Mouse (Mus musculus): Measurements from ENCODE around the gene Znhit1. TPM values are rescaled to one million over a fixed set of nuclear protein-coding genes. Genes with fewer than 3 reads are reported as not detected.
A peak's percentile ranks its signal among the peaks of the same experiment; 100 is the strongest.

Gene Znhit1
- polyA plus RNA-seq, 1 experiment, result 101 TPM

DNA sequence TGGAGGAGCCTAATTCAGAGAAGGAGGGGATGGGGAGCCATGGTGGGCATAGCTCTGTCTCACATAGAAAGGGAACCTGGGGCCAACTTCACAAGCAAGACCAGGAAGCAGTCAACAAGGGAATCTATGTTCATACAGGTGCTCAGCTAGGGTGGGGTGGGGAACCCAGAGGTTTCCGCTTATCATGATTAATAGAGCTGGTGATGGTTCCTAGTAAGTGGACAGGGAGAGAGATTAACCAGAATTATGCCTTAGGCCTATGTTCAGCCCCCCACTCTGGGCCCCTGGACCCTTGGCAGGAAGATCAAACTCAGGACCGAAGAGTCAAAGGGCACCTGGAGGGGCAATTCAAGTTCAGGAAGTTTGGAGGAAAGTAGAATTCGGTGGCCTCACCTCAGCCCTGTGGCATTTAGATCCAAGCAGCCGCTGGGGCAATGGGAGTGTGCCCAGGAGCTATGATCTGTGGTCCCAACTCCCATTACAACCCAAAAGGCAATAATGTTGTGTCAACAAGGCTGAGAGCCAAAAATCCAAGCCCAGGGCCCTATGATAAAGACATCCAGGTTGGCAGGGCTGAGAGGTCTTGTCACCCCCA lies 20.9 kb downstream of the Znhit1 start:
- Histone ChIP-seq H3K4me3 (ENCODE audit: insufficient read depth, low read depth, low read length) (peak overlapping the region; percentile 46), H3K4me1 (ENCODE audit: control insufficient read depth, insufficient read depth, insufficient read length, low read length) (peaks cover 10% of the 10 kb centered on the region), H3K27ac (replicated peaks; ENCODE audit: low read depth, low read length) (peak overlapping the region; percentile 100)

DNA sequence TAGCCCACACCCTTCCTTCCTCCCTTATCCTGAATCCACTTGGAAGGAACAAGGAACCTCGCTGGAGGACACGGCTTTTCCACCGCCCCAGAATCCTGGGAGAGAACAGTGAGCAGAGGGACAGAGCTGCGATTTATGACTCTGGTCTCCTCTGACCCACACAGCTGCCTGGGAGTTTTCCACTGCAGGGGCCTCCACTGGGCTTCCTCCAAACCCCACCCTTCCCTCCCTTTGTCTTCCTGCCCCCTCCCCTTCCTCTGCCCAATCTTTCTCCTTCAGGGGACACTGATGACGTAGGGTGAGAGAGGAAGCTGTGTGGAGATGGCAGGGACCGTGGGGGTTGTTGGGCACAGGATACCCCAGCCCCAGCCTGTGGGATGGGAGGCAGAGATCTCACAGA lies 21.5 kb downstream of the Znhit1 start, which contains the start of gene Cldn15:
Gene Cldn15 (plus strand): TSS at position 286 of the 400 bp plus-strand sequence.
- Histone ChIP-seq H3K4me3 (ENCODE audit: insufficient read depth, low read depth, low read length) (peak within 1 kb of the TSS; percentile 46), H3K4me1 (ENCODE audit: control insufficient read depth, insufficient read depth, insufficient read length, low read length) (peaks cover 10% of the 10 kb centered on the region), H3K27ac (replicated peaks; ENCODE audit: low read depth, low read length) (peak within 1 kb of the TSS; percentile 100)

DNA sequence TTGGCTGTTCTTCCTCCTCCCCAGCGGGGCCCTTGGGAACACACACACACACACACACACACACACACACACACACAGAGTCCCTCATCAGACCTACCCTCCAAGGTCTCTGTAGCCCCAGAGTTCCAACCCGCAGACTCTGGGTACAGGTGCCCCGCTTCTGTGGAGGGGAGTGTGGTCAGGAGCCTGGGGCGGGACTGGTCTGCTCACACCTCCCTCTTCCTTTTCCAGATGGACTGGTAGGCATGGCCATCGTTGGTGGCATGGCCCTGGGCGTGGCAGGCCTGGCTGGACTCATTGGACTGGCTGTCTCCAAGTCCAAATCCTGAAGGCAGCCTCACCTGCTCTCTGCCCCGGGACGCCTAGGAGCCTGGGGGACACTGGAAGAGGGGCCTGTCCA lies 22.1 kb downstream of the Znhit1 start:
- Histone ChIP-seq H3K27ac (replicated peaks; ENCODE audit: low read depth, low read length) (peak overlapping the region; percentile 86), H3K4me3 (ENCODE audit: insufficient read depth, low read depth, low read length) (peak overlapping the region; percentile 23), H3K4me1 (ENCODE audit: control insufficient read depth, insufficient read depth, insufficient read length, low read length) (peaks cover 10% of the 10 kb centered on the region)

DNA sequence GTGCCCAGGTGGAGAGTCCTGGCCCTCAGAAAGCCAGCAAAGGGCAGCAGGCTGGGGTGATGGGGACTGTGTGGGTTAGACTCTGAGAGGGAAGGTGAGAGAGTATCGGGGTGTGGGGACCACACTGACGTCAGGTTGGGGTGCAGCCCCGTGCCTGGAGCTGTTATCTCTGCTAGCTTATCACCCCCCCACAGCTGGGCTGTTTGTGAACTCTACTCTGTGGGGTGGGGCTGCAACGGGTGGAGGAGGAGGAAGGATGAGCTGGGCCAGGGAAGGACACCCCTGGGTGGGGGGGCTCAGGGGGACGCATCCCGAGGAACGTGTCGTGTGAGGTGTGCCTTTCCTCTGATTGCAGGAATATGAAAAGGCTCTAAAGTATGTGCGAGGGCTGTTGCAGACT lies 22.6 kb downstream of the Znhit1 start:
- H3K4me1 ChIP-seq (ENCODE audit: control insufficient read depth, insufficient read depth, insufficient read length, low read length), result peaks cover 10% of the 10 kb centered on the region
- peak overlapping the region; percentile 86 for H3K27ac ChIP-seq (replicated peaks; ENCODE audit: low read depth, low read length)
- H3K4me3 ChIP-seq (ENCODE audit: insufficient read depth, low read depth, low read length), result 0 out of 2 replicates have a peak overlapping the region, but pooled peaks have one; percentile 23

DNA sequence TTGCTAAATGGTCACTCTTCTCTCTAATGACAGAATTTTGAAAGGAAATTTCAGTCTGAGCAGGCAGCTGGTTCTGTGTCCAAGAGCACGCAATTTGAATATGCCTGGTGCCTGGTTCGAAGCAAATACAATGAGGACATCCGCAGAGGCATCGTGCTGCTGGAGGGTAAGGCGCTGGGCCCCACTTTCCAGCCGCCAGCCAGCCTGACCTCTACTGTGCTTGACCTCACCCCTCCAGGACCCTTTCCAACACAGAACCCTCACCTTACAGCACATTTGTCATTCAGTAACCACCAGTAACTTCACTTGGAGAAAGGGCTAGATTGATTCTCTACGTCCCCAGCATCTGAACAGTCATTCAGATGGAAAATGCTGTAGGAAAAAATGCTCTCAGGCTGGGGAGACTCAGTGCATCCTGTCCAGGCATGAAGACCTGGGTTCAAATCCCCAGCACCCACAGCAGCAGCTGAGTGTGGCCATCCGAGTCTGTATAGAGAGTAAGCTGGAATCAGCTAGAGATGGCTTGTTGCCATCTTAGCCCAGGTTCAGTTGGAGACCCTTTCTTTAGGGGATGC lies 24.8 kb downstream of the Znhit1 start:
- Histone ChIP-seq H3K4me1 (ENCODE audit: control insufficient read depth, insufficient read depth, insufficient read length, low read length) (peaks cover 10% of the 10 kb centered on the region), H3K4me3 (ENCODE audit: insufficient read depth, low read depth, low read length) (no peak overlapping the region), H3K27ac (replicated peaks; ENCODE audit: low read depth, low read length) (no peak overlapping the region; the same call in 1 of the 2 replicates)

DNA sequence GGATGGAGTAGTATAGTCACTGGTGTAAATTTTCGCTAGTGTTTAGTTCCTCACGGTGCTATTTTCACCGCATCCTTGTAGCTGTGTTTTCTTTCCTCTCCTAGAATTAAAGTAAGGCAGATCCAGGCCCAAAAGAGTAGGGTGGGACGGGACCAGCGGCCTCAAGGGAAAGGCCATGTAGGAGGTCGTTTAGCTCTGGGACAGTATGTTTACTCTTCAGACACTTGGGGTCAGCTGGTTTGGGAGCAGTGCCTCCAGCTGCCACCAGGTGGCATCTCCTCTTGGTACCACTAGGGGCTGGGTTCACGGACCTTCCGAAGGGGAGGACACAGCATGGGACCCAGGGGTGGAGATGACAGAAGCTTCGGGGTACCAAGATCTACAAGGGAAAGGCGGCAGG lies 25.3 kb downstream of the Znhit1 start:
- Histone ChIP-seq H3K27ac (replicated peaks; ENCODE audit: low read depth, low read length) (peak overlapping the region; percentile 88), H3K4me1 (ENCODE audit: control insufficient read depth, insufficient read depth, insufficient read length, low read length) (peaks cover 10% of the 10 kb centered on the region), H3K4me3 (ENCODE audit: insufficient read depth, low read depth, low read length) (peak overlapping the region; percentile 89)

DNA sequence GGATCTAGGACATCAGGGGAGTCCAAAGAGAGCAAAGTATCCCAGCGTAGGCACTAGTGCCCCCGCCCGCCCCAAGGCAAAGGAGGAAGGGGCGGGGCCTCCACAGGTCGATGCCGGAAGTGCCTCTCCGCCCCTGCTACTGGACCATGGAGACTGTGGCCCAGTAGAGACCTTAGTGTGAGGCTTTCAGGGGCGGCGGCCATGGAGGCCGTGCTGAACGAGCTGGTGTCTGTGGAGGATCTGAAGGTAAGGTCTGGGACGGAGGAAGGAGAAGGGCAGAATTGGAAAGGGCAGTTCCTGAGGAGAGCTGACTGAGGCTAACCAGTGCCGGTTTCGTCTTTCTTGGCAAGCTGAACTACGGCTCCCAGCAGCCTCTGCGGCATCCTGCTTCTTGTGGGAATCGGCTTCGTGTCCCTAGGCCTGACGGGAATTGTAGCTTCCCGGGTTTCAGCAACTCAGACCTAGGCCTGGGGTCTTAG lies 25.8 kb downstream of the Znhit1 start:
- Histone ChIP-seq H3K27ac (replicated peaks; ENCODE audit: low read depth, low read length) (peak overlapping the region; percentile 98), H3K4me3 (ENCODE audit: insufficient read depth, low read depth, low read length) (peak overlapping the region; percentile 89), H3K4me1 (ENCODE audit: control insufficient read depth, insufficient read depth, insufficient read length, low read length) (peaks cover 6% of the 10 kb centered on the region)

DNA sequence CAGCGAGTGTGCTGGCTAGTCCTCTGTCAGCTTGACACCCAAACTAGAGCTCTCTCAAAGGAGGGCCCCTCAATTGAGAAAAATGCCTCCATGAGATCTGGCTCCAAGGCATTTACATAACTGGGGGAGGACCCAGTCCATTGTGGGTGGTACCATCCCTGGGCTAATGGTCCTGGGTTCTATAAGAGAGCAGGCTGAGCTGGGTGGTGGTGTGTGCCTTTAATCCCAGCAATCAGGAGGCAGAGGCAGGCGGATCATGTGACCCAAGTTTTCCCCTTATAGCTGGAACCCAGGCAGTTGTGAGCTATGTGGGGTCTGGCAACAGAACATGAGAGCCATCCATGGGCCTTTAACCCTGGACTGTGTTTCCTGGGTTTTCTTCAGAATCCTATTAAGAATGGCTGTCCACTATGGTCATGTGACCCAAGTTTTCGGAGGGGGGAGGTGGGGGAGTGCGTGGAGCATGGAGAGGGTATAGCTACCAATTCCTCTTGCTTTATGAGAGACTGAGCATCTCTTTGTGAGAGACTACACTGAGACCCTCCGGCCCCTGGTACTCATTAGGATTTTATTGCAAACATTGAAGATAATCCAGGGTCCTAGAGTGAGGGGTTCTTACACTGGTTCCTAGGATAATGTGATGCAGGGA lies 26.4 kb downstream of the Znhit1 start:
- Histone ChIP-seq H3K4me1 (ENCODE audit: control insufficient read depth, insufficient read depth, insufficient read length, low read length) (peaks cover 3% of the 10 kb centered on the region; the same call in 1 of the 2 replicates), H3K27ac (replicated peaks; ENCODE audit: low read depth, low read length) (0 out of 2 replicates have a peak overlapping the region, but pooled peaks have one; percentile 19), H3K4me3 (ENCODE audit: insufficient read depth, low read depth, low read length) (peak overlapping the region; percentile 89)

DNA sequence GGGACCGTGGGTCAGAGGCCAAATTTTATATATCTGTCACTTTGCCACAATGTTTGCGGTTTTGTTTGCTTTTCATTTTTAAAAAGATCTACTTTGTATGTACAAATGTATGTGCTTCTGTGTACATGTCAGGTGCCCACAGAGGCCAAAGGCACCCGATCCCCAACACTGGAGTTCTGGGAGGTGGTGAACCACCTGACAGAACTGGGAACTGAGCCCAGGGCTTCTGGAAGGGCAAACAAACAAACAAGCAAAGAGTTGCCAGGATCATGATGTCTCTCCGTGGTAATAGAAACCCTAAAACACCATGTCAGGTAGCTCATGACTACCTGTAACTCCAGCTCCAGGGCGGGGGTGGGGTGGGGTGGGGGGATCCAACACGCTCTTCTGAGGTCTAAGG lies 27.8 kb downstream of the Znhit1 start:
- Histone ChIP-seq H3K27ac (replicated peaks; ENCODE audit: low read depth, low read length) (no peak overlapping the region), H3K4me1 (ENCODE audit: control insufficient read depth, insufficient read depth, insufficient read length, low read length) (peaks cover 6% of the 10 kb centered on the region), H3K4me3 (ENCODE audit: insufficient read depth, low read depth, low read length) (no peak overlapping the region)

DNA sequence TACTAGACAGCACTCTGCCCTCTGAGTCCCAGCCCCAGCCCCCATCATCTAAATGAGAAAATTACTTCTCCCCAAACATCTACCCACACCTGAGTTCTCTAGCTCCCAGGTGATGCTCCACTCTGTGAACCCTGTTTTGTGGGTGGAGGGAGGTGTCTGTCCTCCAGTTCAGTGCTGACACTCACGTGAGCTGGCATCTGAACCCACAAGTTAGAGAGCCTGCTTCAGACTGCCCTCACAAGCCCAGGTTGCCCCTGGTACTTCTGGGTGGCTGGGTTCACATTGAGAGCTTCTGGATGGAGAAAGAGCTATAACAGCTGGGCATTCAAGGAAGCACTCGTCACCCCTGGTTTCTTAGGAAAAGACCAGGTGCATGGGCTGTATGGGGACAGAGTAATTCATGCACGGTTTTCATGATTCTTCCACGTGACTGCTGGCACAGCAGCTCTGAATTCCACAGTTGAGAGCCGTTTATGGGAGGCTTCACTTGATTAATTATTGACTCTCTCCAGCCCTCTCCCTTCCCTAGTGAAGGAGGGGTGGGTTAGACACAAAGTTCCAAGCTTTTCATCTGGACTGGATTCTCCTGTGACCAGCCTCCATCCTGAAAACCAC lies 28.7 kb downstream of the Znhit1 start:
- Histone ChIP-seq H3K4me3 (ENCODE audit: insufficient read depth, low read depth, low read length) (no peak overlapping the region), H3K4me1 (ENCODE audit: control insufficient read depth, insufficient read depth, insufficient read length, low read length) (peaks cover 7% of the 10 kb centered on the region), H3K27ac (replicated peaks; ENCODE audit: low read depth, low read length) (no peak overlapping the region)

DNA sequence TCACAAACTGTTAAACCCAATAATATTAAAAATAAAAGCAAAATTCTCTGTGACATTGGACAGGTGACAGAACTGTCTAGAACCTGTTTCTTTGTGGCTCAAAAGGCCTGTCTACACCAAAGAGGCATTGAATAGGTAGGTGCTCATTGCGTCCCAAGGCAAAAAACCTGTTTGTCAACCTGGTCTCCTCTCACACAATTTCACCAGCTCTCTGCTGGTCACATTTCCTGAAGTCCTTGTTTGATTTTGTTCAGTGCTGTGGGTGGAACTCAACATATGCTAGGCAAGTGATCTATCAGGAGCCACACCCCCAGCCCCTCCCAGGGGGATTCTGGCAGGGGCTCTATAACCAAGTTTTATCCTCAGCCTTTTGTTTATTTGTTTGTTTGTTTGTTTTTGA lies 30.6 kb downstream of the Znhit1 start:
- H3K27ac ChIP-seq (replicated peaks; ENCODE audit: low read depth, low read length), result no peak overlapping the region
- peaks cover 8% of the 10 kb centered on the region for H3K4me1 ChIP-seq (ENCODE audit: control insufficient read depth, insufficient read depth, insufficient read length, low read length)
- H3K4me3 ChIP-seq (ENCODE audit: insufficient read depth, low read depth, low read length), result no peak overlapping the region

DNA sequence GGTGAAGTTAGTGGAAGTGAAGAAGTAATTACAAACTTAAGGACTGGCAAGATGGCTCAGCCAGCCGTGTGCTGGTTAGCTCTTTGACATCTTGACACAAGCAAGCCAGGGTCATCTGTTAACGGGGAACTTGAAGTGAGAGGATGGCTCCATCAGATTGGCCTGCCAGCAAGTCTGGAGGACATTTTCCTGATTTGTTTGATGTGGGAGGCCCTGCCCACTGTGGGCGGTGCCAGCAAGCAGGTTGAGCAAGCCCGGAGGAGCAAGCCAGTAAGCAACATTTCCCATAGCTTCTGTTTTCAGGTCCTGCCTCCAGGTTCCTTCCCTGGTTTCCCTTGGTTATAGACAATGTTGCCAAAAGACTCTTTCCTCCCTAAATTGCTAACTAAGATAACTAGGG lies 32.2 kb downstream of the Znhit1 start:
- Histone ChIP-seq H3K27ac (replicated peaks; ENCODE audit: low read depth, low read length) (no peak overlapping the region), H3K4me1 (ENCODE audit: control insufficient read depth, insufficient read depth, insufficient read length, low read length) (peaks cover 8% of the 10 kb centered on the region), H3K4me3 (ENCODE audit: insufficient read depth, low read depth, low read length) (no peak overlapping the region)

DNA sequence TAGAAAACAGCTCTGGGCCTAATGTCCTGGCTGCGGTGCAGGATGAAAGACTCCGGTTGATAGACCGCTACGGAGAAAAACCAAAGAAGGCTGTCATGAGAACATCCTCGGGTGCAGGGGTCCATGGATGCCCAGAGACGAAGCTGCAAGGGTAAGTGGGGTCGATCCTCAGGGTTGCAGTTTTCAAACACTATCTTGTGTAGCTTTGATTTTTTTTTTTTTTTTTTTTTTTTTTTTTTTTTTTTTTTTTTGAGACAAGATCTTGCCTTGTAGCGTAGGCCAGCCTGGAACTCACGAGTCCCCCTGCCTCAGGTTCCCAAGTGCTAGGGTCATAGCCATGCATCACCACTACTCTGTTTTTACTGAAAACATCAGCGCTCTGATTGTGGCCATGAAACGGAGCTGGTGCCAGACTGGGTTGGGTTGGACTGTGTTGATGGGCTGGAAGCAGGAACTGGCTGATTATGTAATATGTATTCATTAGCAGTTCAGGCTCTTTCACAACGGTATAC lies 34.3 kb downstream of the Znhit1 start:
- Histone ChIP-seq H3K4me1 (ENCODE audit: control insufficient read depth, insufficient read depth, insufficient read length, low read length) (peaks cover 8% of the 10 kb centered on the region), H3K27ac (replicated peaks; ENCODE audit: low read depth, low read length) (peak overlapping the region; percentile 55), H3K4me3 (ENCODE audit: insufficient read depth, low read depth, low read length) (peak overlapping the region; percentile 75)

DNA sequence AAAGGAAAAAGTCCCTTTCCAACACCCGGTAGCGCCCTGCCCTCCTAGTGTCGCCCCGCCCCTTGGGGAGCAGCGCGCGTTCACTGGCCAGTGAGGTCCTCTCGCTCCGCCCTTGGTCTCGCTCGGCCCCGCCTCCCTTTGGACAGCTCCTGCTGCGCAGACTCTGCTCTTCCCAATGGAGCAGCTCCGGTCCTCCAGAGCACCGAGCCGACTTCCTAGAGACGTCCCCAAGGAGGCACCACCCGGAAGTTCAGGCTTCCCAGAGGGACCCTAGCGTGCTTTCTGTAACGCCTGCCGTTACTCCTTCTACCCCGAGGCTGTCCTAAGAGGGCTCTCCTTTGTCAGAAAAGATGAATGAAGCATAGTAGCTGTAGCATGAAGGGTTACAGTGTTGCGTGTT lies 34.8 kb downstream of the Znhit1 start, which contains the start of gene Fis1:
Gene Fis1 (plus strand): TSS at position 261 of the 400 bp plus-strand sequence.
- peak within 1 kb of the TSS; percentile 75 for H3K4me3 ChIP-seq (ENCODE audit: insufficient read depth, low read depth, low read length)
- peak within 1 kb of the TSS; percentile 55 for H3K27ac ChIP-seq (replicated peaks; ENCODE audit: low read depth, low read length)
- H3K4me1 ChIP-seq (ENCODE audit: control insufficient read depth, insufficient read depth, insufficient read length, low read length), result peaks cover 8% of the 10 kb centered on the region

DNA sequence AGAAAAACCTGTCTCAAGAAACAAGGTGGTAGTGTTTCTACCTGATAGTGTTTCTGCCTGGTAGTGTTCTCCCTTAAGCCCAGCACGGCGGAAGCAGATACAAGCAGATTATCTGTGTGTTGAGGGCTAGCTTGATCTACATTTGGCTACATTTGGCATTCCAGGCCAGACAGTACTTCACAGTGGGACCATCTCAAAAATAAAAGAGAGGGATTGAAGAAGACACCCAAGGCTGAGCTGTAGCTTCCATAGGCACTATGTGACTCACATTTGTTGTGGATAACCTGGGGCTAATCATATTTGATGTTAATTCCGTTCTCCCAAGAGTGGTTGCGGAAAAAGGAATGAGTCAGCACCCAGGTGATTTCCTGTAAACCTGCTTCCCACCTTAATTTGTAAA lies 35.7 kb downstream of the Znhit1 start:
- H3K4me1 ChIP-seq (ENCODE audit: control insufficient read depth, insufficient read depth, insufficient read length, low read length), result peaks cover 8% of the 10 kb centered on the region
- no peak overlapping the region for H3K4me3 ChIP-seq (ENCODE audit: insufficient read depth, low read depth, low read length)
- H3K27ac ChIP-seq (replicated peaks; ENCODE audit: low read depth, low read length), result no peak overlapping the region
